Mouse (Mus musculus) spleen, postnatal 4 days (tissue): ENCODE measurements around the gene Il11ra1.
"Not testable (repeated sequence)": the region's sequence is repeated elsewhere in the genome, so short reads cannot be mapped to it uniquely, and the experiment has no call there.

Experiments
- DNase-seq, 2 experiments: peaks; one replicate each; pipeline ENCODE4 v3.0.0; 2022; ENCODE audit warnings: low spot score in 2 of 2

Il11ra1 gene

DNA sequence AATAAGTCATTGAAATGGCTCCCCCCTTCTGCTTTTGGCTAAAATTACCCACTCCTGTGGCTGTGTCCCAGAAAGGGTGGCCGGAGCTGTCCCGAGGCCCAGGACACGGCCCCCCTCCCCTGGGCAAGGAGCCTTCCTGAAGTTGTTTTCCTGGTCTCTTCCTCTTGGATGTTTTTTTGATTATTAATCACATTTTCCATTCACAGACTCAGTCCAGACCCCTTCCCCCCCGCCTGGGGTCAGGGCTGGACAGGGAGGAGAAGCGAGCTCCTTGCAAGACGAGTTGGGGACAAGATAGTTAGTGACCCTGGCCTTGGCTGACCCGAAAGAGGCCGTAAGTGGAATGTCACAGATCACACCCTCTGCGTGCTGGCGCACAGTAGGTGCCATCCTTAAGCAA is at the start of gene Il11ra1:
Gene Il11ra1, plus strand, starts transcription at position 207 of the 400 bp plus-strand sequence.
- DNase-seq, result not testable (repeated sequence)

DNA sequence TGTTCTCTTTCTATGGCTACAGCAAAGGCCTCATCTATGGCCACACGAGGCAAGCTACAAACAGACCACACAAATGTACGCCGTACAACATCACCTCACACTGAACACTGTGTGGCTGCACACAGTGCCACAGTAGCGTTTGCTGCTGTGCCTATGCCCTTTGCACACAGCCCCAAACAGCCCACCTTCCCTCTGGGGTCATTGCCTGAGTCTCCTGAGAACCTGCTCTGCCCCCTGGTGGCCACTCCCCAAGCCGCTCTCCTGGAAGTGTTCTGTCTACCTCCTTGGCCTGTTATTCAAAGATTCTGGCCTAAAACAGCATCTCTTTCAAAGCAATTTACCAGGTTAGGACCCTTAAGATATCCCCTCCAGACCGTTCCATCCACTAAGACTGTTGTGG is 46.5 kb upstream of the Il11ra1 start:
- peak; percentile 47 to 84 for DNase-seq

DNA sequence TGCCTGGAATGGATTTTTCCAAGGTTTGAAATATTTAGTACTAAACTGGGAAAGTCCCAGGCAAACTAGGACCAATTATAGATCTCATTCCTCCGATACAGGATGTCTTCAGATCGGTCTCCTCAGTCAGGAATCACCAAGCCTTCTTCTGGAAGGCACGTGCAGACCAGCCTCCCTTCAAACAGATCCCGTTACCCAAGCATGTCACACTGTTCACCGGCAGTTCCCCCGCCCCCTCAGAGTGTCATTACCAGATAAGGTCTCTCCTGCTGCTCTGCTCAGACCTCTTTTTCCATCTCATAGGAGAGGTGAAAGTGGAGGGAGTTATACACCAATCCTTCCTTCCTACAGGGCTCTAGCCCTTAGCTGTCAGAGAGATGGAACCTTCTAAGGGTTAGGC is 46.1 kb upstream of the Il11ra1 start:
- DNase-seq, result no peak

DNA sequence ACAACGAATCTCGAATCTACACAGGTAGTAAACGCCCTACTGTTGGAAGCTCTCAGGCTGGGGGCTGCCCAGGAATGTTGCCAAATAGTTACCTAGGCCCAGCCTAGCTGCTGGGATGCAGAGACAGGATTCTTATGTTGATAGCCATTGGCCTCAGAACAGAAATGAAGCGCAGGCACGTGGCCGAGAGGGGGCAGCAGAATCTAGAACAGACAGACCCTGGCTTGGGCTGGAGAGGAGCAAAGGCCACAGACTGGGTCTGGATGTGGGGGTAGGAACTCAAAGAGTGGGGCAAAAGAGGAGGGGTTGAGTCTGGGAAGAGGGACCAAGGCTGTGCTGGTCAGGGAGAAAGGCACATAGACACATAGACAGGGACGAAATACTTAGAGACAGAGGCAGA is 45.6 kb upstream of the Il11ra1 start:
- DNase-seq, result peak in 1 of 2 experiments; percentile 34

DNA sequence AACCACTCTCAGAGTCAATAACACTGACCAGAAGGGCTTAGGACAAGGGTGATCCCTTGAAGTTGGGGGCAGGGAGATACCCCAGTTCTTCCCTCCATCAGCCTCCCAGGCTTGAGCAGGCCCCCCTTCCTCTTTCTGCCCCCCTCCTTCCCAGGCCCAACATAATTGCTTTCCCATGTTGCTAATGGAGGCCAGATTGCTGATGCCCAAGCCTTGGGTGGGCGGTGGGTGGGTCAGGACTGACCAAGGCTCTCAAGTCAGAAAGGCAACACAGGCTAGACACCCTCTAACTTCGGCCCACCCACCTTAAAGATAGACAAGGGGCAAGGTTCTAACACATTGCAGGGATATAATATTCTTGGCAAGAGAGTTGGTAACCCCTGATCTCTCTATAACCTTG is 44.3 kb upstream of the Il11ra1 start:
- DNase-seq, result no peak

DNA sequence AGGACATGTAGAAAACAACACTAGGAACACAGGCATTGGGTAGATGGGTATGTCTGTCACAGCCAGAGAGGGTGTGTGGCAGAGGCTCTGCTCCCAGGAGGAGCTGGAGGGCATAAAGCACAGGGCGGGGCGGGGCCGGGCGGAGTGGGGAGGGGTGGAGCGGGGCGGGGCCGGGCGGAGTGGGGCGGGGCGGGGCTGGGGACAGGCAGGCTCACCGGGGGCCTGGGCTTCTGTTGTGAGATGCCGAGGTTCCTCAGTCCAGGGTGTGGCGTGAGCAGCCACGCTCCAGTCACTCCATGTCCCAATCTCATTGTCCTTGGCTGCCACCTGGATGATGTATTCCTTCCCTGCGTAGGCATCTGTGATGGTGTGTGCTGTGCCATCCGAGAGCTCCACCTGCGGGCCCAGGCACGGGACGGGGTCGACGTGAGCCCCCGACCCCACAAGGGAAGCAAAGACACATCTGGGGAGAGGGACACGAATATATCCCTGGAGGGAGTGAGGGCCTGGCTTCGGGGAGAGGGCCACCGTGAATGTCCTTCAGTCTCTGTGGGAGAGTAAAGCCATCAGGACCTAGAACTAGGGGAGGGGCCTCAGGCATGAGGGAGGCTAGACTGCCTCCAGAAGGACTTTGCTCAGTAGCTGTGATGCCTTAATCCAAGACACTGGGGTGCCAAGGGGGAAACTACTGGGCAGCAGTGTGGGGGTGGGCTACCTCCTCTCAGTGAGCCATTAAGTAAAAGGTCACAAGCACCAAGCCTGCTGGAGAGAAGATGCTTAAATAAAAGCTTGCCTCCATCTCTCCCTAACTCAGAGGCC is 41.0 kb upstream of the Il11ra1 start:
- no peak for DNase-seq

DNA sequence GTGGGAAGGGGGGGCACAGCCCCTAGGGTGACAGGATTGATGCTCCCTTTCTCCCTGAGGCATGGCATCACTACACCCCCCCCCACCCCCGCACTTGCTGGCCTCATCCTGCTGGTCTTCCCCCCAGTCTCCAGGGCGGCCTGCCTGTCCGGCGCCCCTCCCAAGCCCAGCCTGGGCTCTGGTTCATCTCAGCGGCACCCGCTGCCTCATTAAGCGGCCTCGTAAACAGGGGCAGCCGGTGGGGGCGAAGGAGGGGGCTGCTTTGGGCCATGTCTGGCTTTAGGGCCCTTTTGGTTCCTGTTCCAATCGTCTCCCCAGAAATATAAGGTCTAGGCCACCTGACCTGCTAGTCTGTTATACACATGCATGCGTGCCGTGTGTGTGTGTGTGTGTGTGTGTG is 40.2 kb upstream of the Il11ra1 start:
- DNase-seq, result no peak

DNA sequence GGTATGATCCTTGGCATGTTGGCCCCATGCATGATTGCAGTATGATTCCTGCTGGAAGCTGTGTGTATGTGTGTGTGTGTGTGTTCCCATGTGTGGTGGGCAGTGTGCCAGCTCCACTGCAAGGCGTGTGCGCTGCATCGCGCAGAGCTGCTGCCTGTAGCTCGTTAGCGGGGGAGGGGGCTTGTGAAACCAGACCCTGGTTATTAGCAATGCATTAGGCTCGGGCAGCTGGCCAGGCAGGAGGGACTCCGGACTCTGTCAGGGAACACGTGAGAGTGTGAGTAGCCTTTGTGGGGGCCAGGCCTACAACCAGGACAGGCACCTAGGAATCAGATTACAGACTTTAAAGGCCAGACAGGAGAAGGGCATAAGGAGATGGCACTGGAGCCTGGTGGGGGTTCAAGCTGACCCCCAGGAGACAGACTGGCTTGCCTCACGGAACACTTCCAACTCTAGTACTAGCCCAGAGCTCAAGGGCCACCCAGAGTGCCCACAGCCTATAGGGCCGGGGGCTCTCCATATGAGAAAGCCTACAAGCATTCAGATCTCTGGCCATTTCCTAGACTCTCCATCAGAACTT is 38.8 kb upstream of the Il11ra1 start:
- no peak for DNase-seq

DNA sequence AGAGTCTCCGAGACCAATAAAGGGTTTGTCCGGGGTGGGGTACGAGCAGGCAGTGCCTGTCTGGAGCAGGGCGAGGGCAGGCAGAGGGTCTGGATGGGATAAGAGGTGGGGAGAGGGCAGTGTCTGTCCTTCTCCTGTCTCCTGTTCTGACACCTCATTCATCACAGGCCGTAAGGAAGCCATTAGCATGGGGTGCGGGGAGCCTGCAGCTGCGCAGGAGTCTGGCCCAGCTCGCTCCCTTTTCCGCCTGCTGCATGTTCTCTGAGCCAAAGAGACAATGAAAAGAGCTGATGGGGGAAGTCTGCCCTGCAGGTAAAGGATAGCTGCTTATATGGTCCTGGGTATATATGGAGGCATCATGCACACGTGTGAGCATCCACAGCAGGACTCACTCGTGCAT is 37.1 kb upstream of the Il11ra1 start:
- DNase-seq, result no peak

DNA sequence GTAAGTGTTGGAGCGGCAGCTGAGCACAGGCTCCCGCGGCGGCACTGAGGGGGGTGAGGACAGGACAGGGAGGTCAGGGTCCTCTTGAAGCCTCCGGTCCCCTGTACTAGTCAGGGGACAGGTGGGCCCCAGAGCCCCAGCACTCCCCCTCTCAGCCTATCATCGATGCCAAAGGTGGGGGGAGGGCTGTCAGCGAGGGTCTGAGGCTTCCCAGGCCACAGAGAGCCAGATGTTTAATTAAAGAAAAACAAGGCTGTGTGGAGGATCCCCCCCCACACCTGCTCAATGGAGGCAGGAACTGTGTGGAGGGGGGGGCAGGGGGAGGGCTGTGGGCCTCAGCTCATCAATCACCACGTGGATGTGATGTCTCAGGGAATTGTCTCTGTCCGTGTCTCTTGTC is 36.2 kb upstream of the Il11ra1 start:
- DNase-seq, result no peak

DNA sequence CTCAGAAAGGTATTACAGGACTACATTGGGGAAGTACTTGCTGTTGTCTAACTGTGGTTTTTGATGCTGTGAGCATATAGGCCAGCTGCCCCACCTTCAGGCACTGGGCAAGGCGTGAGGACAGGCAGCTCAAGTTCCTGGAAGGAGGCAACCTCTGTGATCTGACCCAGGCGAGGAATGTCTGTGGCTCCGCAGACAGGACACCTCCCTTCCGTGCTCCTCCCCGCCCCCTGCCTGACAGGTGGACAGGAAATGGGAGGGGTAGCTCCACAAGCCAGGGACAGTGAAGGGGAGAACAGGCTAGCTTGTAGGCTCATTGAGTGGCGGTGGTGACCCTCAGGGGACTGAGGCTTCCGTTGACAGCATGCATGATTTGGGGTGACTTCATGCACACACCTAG is 35.3 kb upstream of the Il11ra1 start:
- no peak for DNase-seq

DNA sequence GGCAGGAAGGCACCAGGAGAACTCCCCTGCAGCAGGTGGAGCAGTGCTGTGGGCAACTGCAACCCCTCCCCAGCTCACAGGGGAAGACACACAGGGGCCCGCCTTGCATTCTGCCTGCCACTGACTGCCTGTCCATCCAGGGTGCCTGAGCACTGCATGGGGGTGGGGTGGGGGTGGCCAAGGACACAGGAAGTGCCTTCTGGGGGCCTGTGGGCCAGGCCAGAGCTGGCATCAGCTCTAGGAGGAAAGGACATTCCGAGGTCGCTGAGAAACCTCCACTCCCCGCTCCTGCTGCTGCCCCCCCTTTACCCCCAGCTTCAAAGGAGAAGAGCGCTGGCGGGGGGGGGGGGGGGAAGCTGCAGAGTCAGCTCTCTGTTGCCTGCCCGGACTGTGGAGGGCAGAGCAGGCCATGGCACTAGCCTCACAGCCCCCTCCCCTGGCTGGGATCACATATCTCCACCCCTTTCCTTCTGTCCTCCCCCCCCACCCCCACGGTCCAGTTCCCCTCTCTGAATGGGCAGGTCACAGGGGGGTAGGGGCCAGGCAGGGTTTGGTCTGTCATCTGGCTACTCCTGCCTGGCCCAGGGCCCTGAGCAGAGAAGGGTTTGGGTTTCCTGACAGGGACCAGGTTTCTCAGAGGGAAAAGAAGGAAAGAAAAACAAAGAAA is 34.6 kb upstream of the Il11ra1 start:
- no peak for DNase-seq

DNA sequence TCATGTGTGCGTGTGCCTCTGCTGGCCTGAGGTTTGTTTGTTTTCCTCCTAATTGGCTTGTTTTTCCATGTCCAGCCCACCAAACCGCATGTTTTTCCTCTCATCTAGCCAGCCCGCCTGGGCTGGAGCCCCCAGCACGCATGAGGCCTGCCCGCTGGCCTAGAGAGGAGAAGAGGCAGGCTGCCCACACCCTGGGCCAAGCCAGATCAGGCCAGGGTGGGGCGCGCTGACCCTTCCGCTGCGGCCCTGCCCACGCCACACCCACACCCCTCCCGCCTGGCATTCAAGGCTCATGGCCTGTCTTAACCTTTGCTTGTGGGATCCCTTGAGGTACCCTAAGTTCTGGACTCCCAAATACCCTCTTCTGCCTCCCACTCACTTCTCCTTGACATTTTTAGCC is 33.1 kb upstream of the Il11ra1 start:
- DNase-seq, result no peak

DNA sequence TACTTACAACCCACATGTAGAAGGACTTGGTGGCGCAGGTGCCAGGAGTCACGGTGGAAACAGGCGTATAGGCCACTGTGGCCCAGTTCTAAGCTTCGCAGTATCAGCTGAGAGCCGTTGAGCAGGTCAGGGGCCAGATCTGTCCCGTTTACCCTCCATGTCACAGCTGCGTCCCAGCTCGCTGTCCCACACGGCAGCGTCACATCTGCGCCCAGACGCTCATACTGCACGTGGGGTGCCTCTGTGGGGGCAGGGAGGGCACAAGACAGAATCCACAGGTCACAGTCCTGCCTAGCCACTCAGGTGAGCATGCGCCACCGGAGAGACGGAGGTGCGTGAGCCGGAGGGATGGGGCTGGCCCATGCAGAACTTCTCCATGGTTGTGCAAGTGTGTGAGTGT is 29.0 kb upstream of the Il11ra1 start:
- DNase-seq, result peak in 1 of 2 experiments; percentile 60

DNA sequence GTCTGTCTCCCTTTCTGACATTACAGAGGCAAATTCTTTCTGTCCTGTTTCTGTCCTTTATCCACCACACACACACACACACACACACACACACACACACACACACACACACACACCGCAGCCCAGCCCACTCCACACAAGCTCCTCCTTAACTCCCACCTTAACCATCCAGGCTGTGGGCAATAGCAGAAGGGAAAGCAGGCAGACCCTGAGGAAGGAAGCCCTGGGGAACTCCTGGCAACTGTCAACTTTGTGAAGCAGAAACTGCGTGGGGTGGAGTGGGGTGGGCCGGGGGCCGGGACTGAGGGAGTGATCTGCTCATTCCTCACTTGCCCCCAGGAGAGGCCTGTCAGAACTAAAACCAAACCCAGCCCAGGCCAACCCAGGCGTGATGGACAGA is 28.3 kb upstream of the Il11ra1 start:
- no peak for DNase-seq

DNA sequence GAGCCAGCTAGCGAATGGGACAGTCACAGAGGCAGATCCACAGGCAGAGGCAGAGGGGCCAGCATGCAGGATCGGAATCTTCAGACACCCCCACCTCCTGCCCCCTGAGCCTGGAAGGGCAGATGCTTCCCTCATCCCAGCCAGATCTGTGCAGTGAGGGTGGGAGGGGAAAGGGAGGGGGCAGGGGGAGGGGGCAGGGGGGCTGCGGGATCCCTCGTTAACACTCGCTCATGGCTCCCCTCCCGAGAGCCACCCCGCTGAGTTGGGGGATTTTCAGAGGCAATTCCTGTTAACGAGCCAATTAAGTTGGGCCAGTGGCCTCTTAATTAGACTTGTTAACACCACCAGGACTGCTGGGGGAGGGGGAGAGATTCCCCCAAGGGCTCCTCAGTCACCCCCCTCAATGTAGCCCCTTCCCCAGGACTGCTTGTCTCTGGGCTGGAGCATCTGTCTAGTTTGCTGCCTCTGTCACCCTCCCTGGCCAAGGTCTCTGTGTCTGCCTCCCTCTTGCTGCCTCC is 27.8 kb upstream of the Il11ra1 start:
- no peak for DNase-seq

DNA sequence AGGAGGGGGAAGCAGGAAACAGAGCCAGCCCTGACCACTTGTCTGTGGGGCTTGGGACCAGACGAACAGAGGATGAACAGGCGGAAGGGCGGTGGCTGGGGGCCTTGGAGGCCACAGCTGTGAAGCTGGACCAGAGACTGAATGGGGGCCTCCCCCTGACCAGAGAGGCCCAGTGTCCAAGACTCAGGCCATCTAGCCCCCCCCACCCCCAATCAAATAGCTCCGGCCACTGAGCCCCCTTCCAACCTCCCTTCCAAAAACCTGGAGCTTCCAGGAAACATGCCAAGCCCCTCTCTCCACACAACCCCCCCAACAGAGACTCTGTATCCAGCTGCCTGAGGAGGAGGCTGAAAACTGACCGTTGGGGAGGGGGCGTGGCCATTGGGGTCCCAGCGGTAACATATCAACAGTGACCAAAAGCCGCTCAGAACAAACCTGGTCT is 27.2 kb upstream of the Il11ra1 start:
- DNase-seq, result no peak

DNA sequence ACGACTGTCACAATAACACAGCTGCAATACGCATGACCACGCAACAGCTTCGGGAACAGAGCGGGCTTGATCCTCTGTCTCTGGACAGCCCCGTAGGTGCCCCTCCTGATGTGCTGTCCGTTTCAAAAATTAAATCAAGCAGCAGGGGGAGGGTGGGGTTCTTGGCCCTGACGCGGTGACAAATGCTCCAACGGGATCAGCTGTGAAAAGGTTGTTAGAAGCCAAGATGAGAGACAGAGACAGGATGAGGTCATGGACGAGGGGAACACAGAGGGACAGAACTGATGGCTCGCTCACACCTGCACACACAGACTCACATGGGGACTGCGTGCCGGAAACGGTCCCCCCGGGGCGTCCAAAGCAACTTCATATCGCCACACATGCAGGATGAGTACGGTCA is 26.6 kb upstream of the Il11ra1 start:
- no peak for DNase-seq

DNA sequence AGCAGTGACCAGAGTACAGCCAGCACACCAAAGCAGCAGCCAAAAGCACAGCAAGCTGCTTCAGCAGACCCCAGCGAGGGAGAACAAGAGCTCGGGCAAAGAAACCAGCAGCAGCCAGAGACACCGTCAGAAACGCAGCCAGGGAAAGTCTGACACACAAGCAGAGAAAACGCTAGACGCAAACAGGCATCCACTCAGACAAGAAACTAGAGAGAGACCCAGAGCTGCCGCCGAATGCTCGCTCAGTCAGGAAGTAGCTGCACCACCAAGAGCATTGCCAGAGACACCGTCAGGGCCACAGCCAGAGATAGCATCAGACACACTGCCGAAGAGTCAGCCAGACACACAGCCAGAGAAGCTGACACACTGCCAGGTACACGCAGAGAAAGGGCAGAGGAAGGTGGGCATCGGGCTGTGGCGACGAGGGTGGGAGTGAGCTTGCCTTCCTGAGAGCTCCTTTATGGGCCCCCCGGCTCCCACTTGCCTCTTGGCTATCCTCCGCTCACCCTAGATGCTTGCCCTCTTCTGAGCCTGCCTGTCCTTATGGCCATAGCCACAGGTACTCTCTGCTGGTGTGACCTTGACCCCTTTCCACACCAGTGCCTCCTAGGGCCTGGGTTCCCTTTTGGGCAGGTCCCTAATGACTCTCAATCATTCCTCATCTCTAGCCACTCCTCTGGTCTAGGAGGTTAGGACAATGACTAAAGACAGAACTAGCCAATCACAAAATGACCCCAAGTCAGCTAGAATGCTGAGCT is 23.4 kb upstream of the Il11ra1 start:
- peak in 1 of 2 experiments; percentile 51 for DNase-seq

DNA sequence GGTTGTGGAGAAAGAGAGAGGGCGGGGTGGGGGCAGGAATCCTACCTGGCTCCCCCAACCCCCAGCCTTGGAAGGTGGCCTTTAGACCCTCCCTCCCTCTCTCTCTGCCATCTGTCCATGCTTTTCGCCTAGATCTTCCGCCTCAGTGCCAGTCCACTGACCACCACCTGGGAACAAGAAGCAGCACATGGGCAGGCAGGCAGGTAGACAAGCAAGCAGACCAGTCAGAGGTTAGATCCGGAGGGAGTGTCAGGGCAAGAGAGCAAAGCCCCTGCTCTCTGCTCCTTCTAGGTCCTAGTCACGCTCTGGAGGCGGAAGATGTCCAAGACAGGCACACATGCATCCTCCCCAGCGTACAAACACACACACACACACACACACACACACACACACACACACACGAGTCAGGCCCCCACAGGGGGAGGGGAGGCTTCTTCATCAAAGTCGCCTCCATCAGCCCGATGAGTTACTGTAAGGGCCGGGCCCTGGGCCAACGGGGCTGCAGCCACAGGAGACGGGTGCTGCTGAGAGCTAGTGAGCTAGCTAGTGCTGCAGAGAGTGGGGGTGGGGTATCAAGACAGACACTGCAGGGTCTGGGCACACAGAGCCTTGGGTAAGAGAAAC is 22.7 kb upstream of the Il11ra1 start:
- peak in 1 of 2 experiments; percentile 51 for DNase-seq

DNA sequence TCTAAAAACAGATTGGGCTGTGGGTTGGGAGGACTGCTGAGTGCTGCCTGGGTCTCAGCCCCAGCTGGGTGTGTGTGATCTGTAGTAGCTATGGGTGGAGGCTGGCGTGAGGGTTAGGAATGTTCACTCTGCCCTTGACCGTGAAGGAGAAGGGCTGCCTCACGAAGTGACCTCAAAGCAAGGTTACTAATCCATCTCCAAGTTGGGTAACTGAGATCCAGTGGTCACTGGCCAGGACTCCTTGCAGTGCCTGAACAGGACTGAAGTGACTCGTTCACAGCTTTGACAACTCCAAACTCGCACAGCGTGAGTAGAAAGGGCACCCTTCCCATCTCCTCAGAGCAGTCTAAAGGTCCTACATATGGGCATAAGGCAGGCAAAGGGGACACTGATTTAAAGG is 20.9 kb upstream of the Il11ra1 start:
- DNase-seq, result no peak

DNA sequence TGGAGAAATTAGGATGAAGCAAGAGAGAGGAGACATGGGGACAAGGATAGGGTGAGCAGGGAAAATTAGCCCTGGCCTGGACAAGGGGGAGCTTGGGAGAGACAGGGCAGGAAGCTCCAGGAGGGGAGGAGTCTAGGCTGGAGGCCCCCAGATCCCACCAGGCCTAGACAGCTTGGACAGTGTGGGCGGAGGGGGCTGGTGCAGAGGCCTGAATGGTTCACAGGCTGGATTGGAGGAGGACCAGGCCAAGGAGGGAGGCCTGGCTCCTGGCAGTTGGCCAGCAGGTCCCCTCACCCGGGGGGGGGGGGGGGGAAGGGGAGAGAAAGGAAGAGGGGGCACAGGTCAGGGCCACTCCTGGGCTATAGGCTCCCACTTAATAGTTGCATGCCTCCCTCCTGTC is 20.5 kb upstream of the Il11ra1 start:
- DNase-seq, result no peak
